Mouse (Mus musculus) lung, embryonic 16.5 days (tissue): Measurements from ENCODE around the gene Atraid. TPM values are rescaled to one million over a fixed set of nuclear protein-coding genes. Genes with fewer than 3 reads are reported as not detected.

ENCODE experiments used
- ATAC-seq: fragments of 200-750 bp; cut with Nextera tagmentation; 2 replicates; pipeline ENCODE4 v1.8.0; 2017; ENCODE audit warnings: low read depth, mild to moderate bottlenecking, moderate library complexity
- H3K27ac ChIP-seq: fragments of 300-500 bp; sonication (generic); 2 replicates; pipeline ENCODE4 v1.5.1; 2014; ENCODE audit warnings: mild to moderate bottlenecking, control low read depth, low read length
- H3K27me3 ChIP-seq: fragments of 300-500 bp; sonication (generic); 2 replicates; pipeline ENCODE4 v1.6.1; 2014; ENCODE audit warnings: low read depth, low read length, mixed read lengths; ENCODE audit not compliant: control insufficient read depth, insufficient read depth
- H3K36me3 ChIP-seq: fragments of 300-500 bp; sonication (generic); 2 replicates; pipeline ENCODE4 v1.6.1; 2014; ENCODE audit warnings: low read length; ENCODE audit not compliant: control insufficient read depth, insufficient read depth
- H3K4me1 ChIP-seq: fragments of 300-500 bp; sonication (generic); replicated peaks from 2 replicates; pipeline ENCODE4 v1.6.1; 2014; ENCODE audit warnings: low read length, mixed read lengths; ENCODE audit not compliant: control insufficient read depth, insufficient read depth
- H3K4me2 ChIP-seq: fragments of 300-500 bp; sonication (generic); 2 replicates; pipeline ENCODE4 v1.6.1; 2014; ENCODE audit warnings: low read depth, low read length, control low read depth
- H3K4me3 ChIP-seq: fragments of 300-500 bp; sonication (generic); 2 replicates; pipeline ENCODE4 v1.5.1; 2014; ENCODE audit warnings: mild to moderate bottlenecking, low read length, control low read depth
- H3K9ac ChIP-seq: fragments of 300-500 bp; sonication (generic); 2 replicates; pipeline ENCODE4 v1.6.1; 2014; ENCODE audit warnings: low read length, control low read depth
- H3K9me3 ChIP-seq: fragments of 300-500 bp; sonication (generic); 2 replicates; pipeline ENCODE4 v1.6.1; 2016; ENCODE audit warnings: low read length; ENCODE audit not compliant: control insufficient read depth
- WGBS: fragments of 180-500 bp; shearing (Covaris S2); extraction: QIAGEN DNeasy Blood & Tissue Kit; methylation state at CpG from one replicate; pipeline ENCODE4 v1.1.7; 2014; 5-methylcytosine and 5-hydroxymethylcytosine counted together
- polyA plus RNA-seq: library from polyadenylated mRNA; unstranded; fragments of >200 nt; fragmentation: Nextera tagmentation; extraction: Ambion mirVana; gene quantifications from 2 replicates; pipeline ENCODE4 v1.2.1, GENCODE M21; 2015

Atraid gene
- polyA plus RNA-seq, 1 experiment from 2014 or later: 170 TPM

DNA sequence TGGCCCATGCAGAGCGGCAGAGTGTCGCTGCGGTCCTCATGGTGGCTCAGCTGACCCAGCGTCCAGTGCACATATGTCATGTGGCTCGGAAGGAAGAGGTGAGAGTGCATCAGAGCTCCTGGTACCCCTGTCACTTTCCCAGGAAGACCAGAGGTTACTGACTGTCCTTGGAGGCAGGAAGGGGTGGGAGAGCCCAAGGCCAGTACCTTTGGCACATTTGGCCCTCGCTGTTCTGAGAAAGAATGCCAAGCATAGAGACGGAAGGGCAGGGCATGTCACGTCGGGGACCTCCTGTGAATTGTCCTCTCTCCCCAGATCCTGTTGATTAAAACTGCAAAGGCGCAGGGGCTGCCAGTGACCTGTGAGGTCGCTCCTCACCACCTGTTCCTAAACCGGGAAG lies 25.1 kb downstream of the Atraid start:
- Histone ChIP-seq H3K27me3 (no peaks in the 10 kb centered on the region), H3K27ac (no peak overlapping the region), H3K9ac (no peak overlapping the region), H3K36me3 (peaks cover 51% of the 10 kb centered on the region), H3K4me3 (no peak overlapping the region), H3K9me3 (no peaks in the 10 kb centered on the region), H3K4me2 (no peak overlapping the region), H3K4me1 (no peaks in the 10 kb centered on the region)
- ATAC-seq: no peak
- 86% methylated on average over 12 of the region's 12 CpGs for WGBS

DNA sequence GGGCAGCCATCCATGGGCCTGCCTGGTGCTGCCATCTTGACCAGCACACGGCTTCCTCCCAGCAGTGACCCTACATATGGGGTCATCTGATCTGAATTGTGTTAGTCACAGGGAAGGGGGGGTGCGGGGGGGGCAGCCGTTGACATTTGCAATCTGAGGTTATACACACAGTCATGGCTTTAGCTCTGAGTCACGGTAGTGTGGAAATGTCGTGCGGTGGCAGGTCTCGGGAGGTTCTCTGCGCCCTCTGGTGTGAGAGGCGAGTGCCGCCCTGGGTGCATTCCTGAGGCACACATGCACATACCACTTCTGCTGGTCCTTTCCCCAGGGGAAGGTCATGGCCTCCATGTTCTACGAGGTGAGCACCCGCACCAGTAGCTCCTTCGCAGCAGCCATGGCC lies 28.2 kb downstream of the Atraid start:
- Histone ChIP-seq H3K4me1 (no peaks in the 10 kb centered on the region), H3K4me2 (no peak overlapping the region), H3K9ac (no peak overlapping the region), H3K36me3 (peaks cover 30% of the 10 kb centered on the region), H3K27me3 (no peaks in the 10 kb centered on the region), H3K9me3 (no peaks in the 10 kb centered on the region), H3K4me3 (no peak overlapping the region), H3K27ac (no peak overlapping the region)
- no peak for ATAC-seq
- 82% methylated on average over 13 of the region's 13 CpGs for WGBS

DNA sequence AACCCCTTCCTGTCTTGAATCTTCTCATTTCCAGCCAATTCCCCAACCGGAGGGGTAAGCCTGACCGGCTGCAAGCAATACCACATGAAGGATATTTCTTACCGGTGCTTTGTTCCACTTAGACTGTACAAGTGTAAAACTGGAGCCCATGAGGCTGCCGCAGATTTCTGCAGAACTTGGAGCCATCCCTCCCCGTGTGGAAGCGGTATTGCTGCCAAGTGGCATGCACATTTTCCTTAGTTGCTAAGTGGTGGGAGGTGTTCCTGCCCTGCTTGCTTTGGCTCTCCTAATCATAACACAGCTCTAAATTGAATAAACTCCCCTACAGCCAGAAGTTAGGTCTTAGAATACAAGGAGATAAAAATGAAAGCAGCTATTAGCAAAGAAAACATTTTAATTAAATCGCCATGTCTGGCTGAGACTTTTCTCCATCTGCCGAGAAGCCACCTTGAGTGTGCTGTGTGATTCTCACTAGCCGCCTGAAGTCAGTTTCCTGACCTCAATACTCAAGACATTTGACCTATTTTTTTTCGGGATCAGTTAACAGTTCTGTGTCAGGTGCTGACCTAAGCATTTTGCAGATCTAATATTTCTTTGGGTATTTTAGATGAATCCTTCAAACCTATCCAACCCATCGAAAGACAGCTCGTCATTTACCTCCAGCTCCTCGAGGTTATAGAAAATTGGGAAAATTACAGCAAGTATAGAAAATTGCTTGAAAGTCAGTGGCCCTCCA lies 32.1 kb downstream of the Atraid start:
- no peaks in the 10 kb centered on the region; the same call in 1 of the 2 replicates for H3K4me1 ChIP-seq
- ATAC-seq: no peak
- no peak overlapping the region for H3K4me3 ChIP-seq
- 62% methylated on average over 13 of the region's 13 CpGs for WGBS
- H3K36me3 ChIP-seq: peaks cover 10% of the 10 kb centered on the region
- H3K9ac ChIP-seq: no peak overlapping the region
- no peak overlapping the region for H3K4me2 ChIP-seq
- H3K9me3 ChIP-seq: no peaks in the 10 kb centered on the region
- no peak overlapping the region for H3K27ac ChIP-seq
- no peaks in the 10 kb centered on the region for H3K27me3 ChIP-seq

DNA sequence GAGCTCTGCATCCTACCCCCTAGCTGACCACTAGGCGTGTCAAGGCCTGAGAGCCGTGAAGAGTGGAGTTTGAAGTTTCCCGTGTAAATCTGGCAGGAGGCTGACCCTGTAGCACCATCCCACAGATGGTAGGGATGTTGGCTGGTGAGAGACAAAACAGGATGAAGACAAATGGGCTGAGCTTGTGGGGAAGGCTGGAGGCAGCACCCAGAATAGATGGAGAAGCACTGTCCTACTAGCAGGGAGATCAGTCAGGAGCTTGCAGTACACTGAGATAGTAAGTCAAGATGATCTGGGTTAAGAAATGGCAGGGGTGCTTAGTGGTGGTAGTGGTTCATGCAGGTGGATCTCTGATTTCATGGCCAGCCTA lies 32.7 kb downstream of the Atraid start:
- Histone ChIP-seq H3K4me2 (no peak overlapping the region), H3K27me3 (no peaks in the 10 kb centered on the region), H3K4me3 (no peak overlapping the region), H3K4me1 (no peaks in the 10 kb centered on the region; the same call in 1 of the 2 replicates), H3K9me3 (no peaks in the 10 kb centered on the region), H3K9ac (no peak overlapping the region), H3K36me3 (peaks cover 9% of the 10 kb centered on the region), H3K27ac (no peak overlapping the region)
- ATAC-seq: no peak
- whole genome bisulfite sequencing: 47% methylated on average over 3 of the region's 3 CpGs

DNA sequence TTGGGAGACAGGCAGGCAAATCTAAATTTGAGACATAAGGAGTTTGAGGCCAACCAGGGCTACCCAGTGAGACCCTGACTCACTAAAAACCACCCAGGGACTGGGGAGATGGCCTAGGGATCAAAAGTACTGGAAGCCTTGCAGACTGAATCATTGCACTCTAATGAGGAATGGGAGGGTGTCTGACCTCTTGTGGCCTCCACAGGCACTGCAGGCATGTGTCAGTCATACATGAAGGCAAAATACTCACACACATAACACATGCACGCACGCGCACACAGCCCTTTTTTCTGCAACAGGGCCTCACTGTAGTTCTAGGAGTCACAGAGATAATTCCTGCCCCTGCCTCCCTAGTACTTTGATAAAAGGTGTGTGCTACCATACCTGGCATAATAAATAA lies 33.3 kb downstream of the Atraid start:
- 75% methylated on average over 3 of the region's 3 CpGs for WGBS
- Histone ChIP-seq H3K4me1 (no peaks in the 10 kb centered on the region; the same call in 1 of the 2 replicates), H3K4me3 (no peak overlapping the region), H3K9me3 (no peaks in the 10 kb centered on the region), H3K4me2 (no peak overlapping the region), H3K36me3 (peaks cover 4% of the 10 kb centered on the region), H3K27me3 (no peaks in the 10 kb centered on the region), H3K27ac (no peak overlapping the region), H3K9ac (no peak overlapping the region)
- no peak for ATAC-seq

DNA sequence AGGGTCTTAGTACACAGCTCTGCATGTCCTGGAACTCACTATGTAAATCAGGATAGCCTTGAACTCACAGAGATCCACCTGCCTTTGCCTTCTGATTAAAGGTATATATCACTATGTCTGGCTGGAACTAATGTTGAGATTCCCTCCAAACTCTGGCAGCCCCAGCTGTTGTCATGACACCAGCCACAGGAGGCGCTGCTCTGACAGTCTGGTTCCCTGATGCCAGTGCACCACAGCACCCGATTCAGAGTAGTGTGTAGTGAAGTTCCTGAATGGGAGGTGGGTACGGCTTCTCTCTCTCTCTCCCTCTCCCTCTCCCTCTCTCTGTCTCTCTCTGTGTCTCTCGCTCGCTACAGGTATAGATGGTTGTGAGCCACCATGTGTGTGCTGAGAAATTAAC lies 34.2 kb downstream of the Atraid start:
- no peak for ATAC-seq
- peaks cover under 1% of the 10 kb centered on the region for H3K36me3 ChIP-seq
- WGBS: 14% methylated on average over 5 of the region's 5 CpGs
- no peak overlapping the region for H3K9ac ChIP-seq
- H3K4me2 ChIP-seq: no peak overlapping the region
- H3K27ac ChIP-seq: no peak overlapping the region
- no peaks in the 10 kb centered on the region; the same call in 1 of the 2 replicates for H3K4me1 ChIP-seq
- H3K27me3 ChIP-seq: no peaks in the 10 kb centered on the region
- no peaks in the 10 kb centered on the region for H3K9me3 ChIP-seq
- no peak overlapping the region for H3K4me3 ChIP-seq

DNA sequence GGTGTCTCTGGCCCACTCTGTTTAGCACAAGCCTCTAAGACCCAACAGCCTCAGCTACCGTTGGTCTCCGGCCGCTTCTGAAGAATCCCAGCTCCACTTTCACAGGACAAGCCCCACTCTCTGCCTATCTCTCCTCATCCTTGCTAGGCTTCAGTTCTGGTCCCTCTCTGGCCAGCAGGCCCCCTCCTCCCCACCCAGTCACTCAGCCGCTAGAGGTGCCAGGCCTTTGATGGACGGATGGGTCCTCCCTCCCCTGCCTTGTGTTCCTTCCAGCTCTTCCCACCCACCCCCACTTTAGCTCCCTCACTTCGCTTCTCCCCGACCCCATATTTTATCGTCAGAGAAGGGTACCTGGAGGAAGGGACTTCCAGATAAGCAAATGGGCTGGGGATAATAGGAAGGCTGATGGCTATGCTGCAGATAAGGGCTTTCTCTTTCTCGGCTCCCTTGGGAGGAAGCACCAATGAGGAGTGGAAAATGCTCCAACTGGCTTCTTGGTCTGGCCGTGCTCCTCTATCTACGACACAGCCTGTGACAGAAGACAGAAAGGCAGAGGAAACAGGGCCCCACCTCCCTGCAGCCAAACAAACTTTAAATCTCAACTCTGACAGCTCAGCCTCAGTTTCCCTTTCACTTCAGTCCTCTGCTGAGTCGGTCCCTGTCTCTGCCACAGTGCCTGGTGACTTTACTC lies 35.0 kb downstream of the Atraid start:
- 20% methylated on average over 12 of the region's 12 CpGs for WGBS
- Histone ChIP-seq H3K27ac (no peak overlapping the region), H3K4me1 (no peaks in the 10 kb centered on the region; the same call in 1 of the 2 replicates), H3K36me3 (no peaks in the 10 kb centered on the region), H3K4me2 (no peak overlapping the region), H3K4me3 (no peak overlapping the region), H3K9me3 (no peaks in the 10 kb centered on the region), H3K9ac (no peak overlapping the region), H3K27me3 (no peaks in the 10 kb centered on the region)
- no peak for ATAC-seq

DNA sequence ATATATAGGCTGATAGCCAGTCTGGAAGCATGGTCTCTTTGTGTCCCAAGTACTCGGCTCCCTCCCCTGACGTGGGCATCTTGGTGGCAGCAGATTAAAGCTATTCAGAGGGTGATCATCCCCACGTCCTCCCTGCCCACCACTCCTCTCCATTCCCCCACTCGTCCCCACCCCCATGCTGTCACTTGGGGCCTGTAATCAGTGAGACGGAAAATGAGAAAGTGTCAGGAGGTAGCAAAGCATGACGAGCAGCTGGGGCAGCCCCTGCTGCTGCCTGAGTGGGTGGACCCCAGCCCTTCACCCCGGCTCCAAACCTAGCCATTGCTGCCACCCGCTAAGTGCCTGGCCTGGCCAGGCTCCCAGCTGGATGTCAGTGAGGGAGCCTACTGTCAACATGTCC lies 35.8 kb downstream of the Atraid start:
- Histone ChIP-seq H3K9me3 (no peaks in the 10 kb centered on the region), H3K36me3 (no peaks in the 10 kb centered on the region), H3K27ac (no peak overlapping the region), H3K4me3 (no peak overlapping the region), H3K27me3 (peaks cover 3% of the 10 kb centered on the region), H3K4me2 (no peak overlapping the region), H3K9ac (no peak overlapping the region), H3K4me1 (no peaks in the 10 kb centered on the region; the same call in 1 of the 2 replicates)
- 16% methylated on average over 8 of the region's 8 CpGs for WGBS
- no peak for ATAC-seq

DNA sequence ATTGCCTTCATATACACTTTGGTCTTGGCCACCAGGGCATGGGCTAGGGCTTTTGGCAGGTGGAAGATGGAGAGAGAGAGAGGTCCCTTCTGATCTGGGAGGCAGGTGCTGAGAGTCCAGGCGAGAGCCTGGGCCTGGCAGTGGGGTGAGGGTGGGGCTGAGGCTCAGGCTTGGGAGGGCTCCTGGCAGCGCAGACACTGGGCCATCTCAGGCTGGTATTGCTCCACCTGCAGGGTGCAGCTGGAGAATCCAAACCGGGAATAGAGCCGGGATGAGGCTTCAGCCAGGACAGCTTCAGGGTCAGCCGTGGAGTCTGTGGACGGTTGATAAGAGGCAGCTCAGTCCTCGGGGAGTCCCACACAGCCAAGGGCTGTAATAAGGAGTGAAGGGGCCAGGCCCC lies 38.5 kb downstream of the Atraid start:
- 24% methylated on average over 7 of the region's 7 CpGs for WGBS
- ATAC-seq: no peak

More for the DNA sequence above, 38.5 kb downstream of the Atraid start:
- Histone ChIP-seq H3K4me1 (no peaks in the 10 kb centered on the region; the same call in 1 of the 2 replicates), H3K36me3 (no peaks in the 10 kb centered on the region), H3K27me3 (peaks cover 28% of the 10 kb centered on the region), H3K9ac (no peak overlapping the region), H3K9me3 (no peaks in the 10 kb centered on the region), H3K4me3 (no peak overlapping the region), H3K4me2 (no peak overlapping the region), H3K27ac (no peak overlapping the region)
